Mouse (Mus musculus) ES-E14 (cell line): ENCODE measurements around the gene Sema4a.

Experiments used
- CHD2 ChIP-seq: IDR thresholded peaks from 2 replicates; pipeline ENCODE4 v1.6.1; 2014; ENCODE audit warnings: mild to moderate bottlenecking, low read depth, low read length, inconsistent platforms
- HCFC1 ChIP-seq: IDR thresholded peaks from 2 replicates; pipeline ENCODE4 v1.6.1; 2012; ENCODE audit warnings: low read length, inconsistent platforms, borderline replicate concordance; ENCODE audit not compliant: insufficient read depth
- MAFK ChIP-seq: IDR thresholded peaks from 2 replicates; pipeline ENCODE4 v1.6.1; 2014; ENCODE audit warnings: mild to moderate bottlenecking, low read depth, low read length, inconsistent platforms; ENCODE audit not compliant: insufficient read depth
- ZC3H11A ChIP-seq: IDR thresholded peaks from 2 replicates; pipeline ENCODE4 v1.6.1; 2012; ENCODE audit warnings: low read depth, mild to moderate bottlenecking, inconsistent platforms, low read length, borderline replicate concordance
- ZNF384 ChIP-seq: IDR thresholded peaks from 2 replicates; pipeline ENCODE4 v1.6.1; 2012; ENCODE audit warnings: low read depth, low read length, inconsistent platforms

- no peak for TF ChIP-seq ZNF384
- no peak for TF ChIP-seq MAFK
- no peak for TF ChIP-seq HCFC1
- no peak for TF ChIP-seq ZC3H11A
- TF ChIP-seq CHD2: no peak
These were observed 22.2 kb upstream of the Sema4a start for GRCm38 (mm10) chr3:88483141-88483540.
